Mouse (Mus musculus): Measurements from ENCODE around the gene Smarcb1. TPM values are rescaled to one million over a fixed set of nuclear protein-coding genes. Genes with fewer than 3 reads are reported as not detected.

The Smarcb1 gene
- 71.5 and 73.1 TPM in 2 replicates for polyA plus RNA-seq (2012; rRNA removed)

DNA sequence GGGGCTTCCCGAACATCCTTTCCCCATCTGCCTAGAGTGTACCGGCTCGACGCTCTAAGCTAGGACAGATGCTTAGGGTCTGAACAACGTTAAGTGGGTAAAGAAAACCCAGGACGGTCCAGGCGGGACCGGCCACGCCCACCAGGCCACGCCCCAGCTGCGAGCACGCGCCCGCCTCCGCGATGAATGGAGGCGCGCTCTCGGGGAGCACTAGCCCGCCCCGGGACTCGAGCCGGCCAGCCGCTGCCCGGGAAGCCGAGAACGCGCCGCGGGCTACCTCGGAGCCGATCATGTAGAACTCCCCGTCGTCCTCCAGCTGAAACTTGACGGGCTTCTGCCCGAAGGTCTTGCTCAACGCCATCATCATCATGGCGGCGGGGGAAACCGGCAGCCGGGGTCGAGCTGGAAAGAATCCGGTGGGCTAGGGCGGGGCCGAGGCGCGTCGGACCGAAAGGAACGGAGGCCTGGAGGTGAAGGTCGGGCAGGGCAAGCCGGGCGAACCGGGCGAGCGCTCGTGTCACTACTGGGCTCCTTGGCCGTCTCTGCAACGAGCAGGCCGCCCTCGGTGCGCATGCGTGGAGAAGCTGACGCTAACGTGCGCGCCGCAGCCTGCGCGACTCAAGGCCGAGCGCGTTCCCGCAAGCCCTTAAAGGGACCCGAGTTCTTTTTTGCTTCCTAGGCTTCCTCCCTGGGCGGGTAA lies at the start of gene Smarcb1:
TSS of gene Smarcb1 (minus strand) at position 592 of the 700 bp plus-strand sequence.
- Histone ChIP-seq H3K4me3 (ENCODE audit: insufficient read depth, low read length) (peak within 1 kb of the TSS; percentile 58), H3K4me1 (ENCODE audit: control insufficient read depth, insufficient read depth, low read length) (peaks cover 4% of the 10 kb centered on the region), H3K27ac (ENCODE audit: insufficient read depth, low read length) (peak within 1 kb of the TSS; percentile 96)
- TF ChIP-seq POLR2A (IDR thresholded peaks at IDR 0.05; ENCODE audit: extremely low read depth, insufficient read depth, low read length) (peak; percentile 86; the same call in 1 of the 2 replicates), CTCF (IDR thresholded peaks at IDR 0.05; ENCODE audit: extremely low read depth, insufficient read depth, low read length) (no peak)

GRCm38 (mm10) chr10:75954381-75954811 lies 33.0 kb upstream of the Smarcb1 start, which contains the start of gene Gm5134:
Gene Gm5134 (plus strand): TSS chr10:75954514.
- Histone ChIP-seq H3K27ac (ENCODE audit: insufficient read depth, low read length) (no peak within 1 kb of the TSS), H3K4me3 (ENCODE audit: insufficient read depth, low read length) (no peak within 1 kb of the TSS), H3K4me1 (ENCODE audit: control insufficient read depth, insufficient read depth, low read length) (peaks cover 2% of the 10 kb centered on the region; the same call in 1 of the 2 replicates)
- TF ChIP-seq CTCF (IDR thresholded peaks at IDR 0.05; ENCODE audit: extremely low read depth, insufficient read depth, low read length), result no peak
- TF ChIP-seq POLR2A (IDR thresholded peaks at IDR 0.05; ENCODE audit: extremely low read depth, insufficient read depth, low read length), result no peak

DNA sequence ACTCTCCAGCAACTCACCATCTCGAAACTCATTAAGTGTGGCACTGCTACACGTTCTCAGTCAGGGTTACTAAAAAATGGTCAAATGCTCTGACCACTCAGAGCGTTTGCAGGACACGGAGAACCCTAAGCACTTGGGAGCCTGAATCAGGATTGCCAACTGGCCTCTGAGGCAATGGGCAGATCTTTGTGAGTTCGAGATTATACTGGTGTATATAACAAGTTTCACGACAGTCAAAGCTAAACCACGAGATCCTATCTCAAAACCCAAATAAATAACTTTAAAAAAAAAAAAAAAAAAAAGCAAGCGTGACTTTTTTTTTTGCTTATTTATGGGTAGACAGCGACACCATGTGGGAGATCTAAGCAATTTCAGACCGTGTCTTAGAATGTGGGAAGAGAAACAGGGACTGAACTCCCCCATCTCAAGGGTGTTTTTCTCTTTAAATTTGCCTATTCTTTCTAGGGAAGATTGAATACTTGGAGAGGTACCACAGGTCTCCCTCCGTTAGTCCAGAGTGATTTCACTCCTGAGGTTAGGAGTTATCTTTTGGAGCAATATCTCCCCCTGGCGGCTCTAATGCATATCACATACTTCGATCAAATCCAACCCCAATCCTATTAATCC lies 30.1 kb upstream of the Smarcb1 start:
- TF ChIP-seq POLR2A (IDR thresholded peaks at IDR 0.05; ENCODE audit: extremely low read depth, insufficient read depth, low read length), result no peak
- TF ChIP-seq CTCF (IDR thresholded peaks at IDR 0.05; ENCODE audit: extremely low read depth, insufficient read depth, low read length), result peak; percentile 40; the same call in 1 of the 2 replicates
- Histone ChIP-seq H3K27ac (ENCODE audit: insufficient read depth, low read length) (no peak overlapping the region), H3K4me1 (ENCODE audit: control insufficient read depth, insufficient read depth, low read length) (peaks cover 2% of the 10 kb centered on the region; the same call in 1 of the 2 replicates), H3K4me3 (ENCODE audit: insufficient read depth, low read length) (peak overlapping the region; percentile 14)

- TF ChIP-seq CTCF (IDR thresholded peaks at IDR 0.05; ENCODE audit: extremely low read depth, insufficient read depth, low read length) (no peak), POLR2A (IDR thresholded peaks at IDR 0.05; ENCODE audit: extremely low read depth, insufficient read depth, low read length) (no peak)
- H3K4me3 ChIP-seq (ENCODE audit: insufficient read depth, low read length), result peak overlapping the region; percentile 14
These were observed 29.4 kb upstream of the Smarcb1 start for GRCm38 (mm10) chr10:75950791-75951210.

DNA sequence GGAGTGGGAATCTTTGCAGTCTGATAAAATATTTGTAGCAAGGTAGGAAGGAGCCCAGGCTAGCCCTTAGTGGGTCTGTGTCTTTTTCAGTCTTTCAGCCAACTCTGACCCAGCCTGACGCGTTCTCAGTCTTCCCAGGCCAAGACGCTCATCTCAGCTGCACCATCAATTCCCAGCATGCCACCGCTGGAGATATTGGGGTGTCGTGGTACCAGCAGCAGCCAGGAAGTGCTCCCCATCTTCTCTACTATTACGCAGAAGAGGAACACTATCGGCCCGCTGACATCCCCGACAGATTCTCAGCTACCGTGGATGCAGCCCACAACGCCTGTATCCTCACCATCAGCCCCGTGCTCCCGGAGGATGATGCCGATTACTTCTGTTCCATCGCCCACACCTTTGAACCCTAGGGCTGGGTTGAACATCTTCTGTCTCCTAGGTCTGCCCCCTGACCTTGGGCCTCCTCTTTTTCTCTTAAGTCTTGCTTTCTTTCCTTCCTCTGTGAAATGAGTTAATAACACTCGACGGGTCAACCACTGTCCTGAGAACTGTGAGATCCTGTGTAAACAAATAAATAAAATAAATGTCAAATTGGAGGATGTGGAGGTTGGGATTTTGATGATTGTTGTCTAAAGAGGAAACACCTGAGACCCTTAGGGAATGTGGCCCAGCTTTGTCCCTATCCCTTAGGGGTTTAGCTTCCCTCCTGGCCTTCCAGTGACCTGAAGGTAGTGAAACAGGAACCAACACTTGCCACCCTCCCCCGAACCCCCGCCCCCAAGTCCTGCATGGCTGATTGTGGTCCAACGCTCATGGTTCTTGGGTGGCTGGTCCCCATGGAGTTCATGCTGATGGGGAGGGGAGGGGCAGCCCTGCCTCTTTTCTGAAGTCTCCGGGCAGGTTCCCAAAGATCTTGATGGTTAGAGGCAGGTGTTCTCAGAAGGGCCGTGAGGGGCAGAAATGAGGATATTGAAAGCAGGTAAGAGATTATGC lies 27.9 kb upstream of the Smarcb1 start:
- Histone ChIP-seq H3K4me1 (ENCODE audit: control insufficient read depth, insufficient read depth, low read length) (peaks cover 2% of the 10 kb centered on the region; the same call in 1 of the 2 replicates), H3K27ac (ENCODE audit: insufficient read depth, low read length) (no peak overlapping the region), H3K4me3 (ENCODE audit: insufficient read depth, low read length) (no peak overlapping the region)
- no peak for TF ChIP-seq POLR2A (IDR thresholded peaks at IDR 0.05; ENCODE audit: extremely low read depth, insufficient read depth, low read length)
- no peak for TF ChIP-seq CTCF (IDR thresholded peaks at IDR 0.05; ENCODE audit: extremely low read depth, insufficient read depth, low read length)

More at GRCm38 (mm10) chr10:75950791-75951210, 29.4 kb upstream of the Smarcb1 start:
- no peak overlapping the region for H3K27ac ChIP-seq (ENCODE audit: insufficient read depth, low read length)
- peaks cover 2% of the 10 kb centered on the region; the same call in 1 of the 2 replicates for H3K4me1 ChIP-seq (ENCODE audit: control insufficient read depth, insufficient read depth, low read length)

GRCm38 (mm10) chr10:75948079-75948478 lies 26.7 kb upstream of the Smarcb1 start:
- H3K4me3 ChIP-seq (ENCODE audit: insufficient read depth, low read length), result no peak overlapping the region
- TF ChIP-seq CTCF (IDR thresholded peaks at IDR 0.05; ENCODE audit: extremely low read depth, insufficient read depth, low read length) (no peak), POLR2A (IDR thresholded peaks at IDR 0.05; ENCODE audit: extremely low read depth, insufficient read depth, low read length) (no peak)
- peaks cover 2% of the 10 kb centered on the region; the same call in 1 of the 2 replicates for H3K4me1 ChIP-seq (ENCODE audit: control insufficient read depth, insufficient read depth, low read length)
- no peak overlapping the region for H3K27ac ChIP-seq (ENCODE audit: insufficient read depth, low read length)

- Histone ChIP-seq H3K27ac (ENCODE audit: insufficient read depth, low read length) (no peak overlapping the region), H3K4me3 (ENCODE audit: insufficient read depth, low read length) (no peak overlapping the region), H3K4me1 (ENCODE audit: control insufficient read depth, insufficient read depth, low read length) (no peaks in the 10 kb centered on the region)
- no peak for TF ChIP-seq POLR2A (IDR thresholded peaks at IDR 0.05; ENCODE audit: extremely low read depth, insufficient read depth, low read length)
- no peak for TF ChIP-seq CTCF (IDR thresholded peaks at IDR 0.05; ENCODE audit: extremely low read depth, insufficient read depth, low read length)
These were observed 24.5 kb upstream of the Smarcb1 start for GRCm38 (mm10) chr10:75945896-75946295.

GRCm38 (mm10) chr10:75945213-75945612 lies 23.8 kb upstream of the Smarcb1 start:
- TF ChIP-seq CTCF (IDR thresholded peaks at IDR 0.05; ENCODE audit: extremely low read depth, insufficient read depth, low read length) (no peak), POLR2A (IDR thresholded peaks at IDR 0.05; ENCODE audit: extremely low read depth, insufficient read depth, low read length) (no peak)
- Histone ChIP-seq H3K27ac (ENCODE audit: insufficient read depth, low read length) (no peak overlapping the region), H3K4me1 (ENCODE audit: control insufficient read depth, insufficient read depth, low read length) (no peaks in the 10 kb centered on the region), H3K4me3 (ENCODE audit: insufficient read depth, low read length) (no peak overlapping the region)

Data from cortical plate, adult 2 months (tissue).